8 mouse cellular contexts compared by ENCODE assay signal in genomic region chr2:128408718-128409117, GRCm38 (mm10).
DNase-seq lines count a peak whose midpoint lies in the region; ATAC-seq and TF ChIP-seq lines count a peak whose summit lies in the region.

No protein-coding gene starts in this region.

- H3K27ac ChIP-seq in heart, embryonic 11.5 days (ENCODE audit: low read depth, low read length): no peak overlapping the region
- H3K27ac ChIP-seq in embryonic facial prominence, embryonic 11.5 days (replicated peaks; ENCODE audit: low read depth, low read length): no peak overlapping the region
- no peak overlapping the region for H3K27ac ChIP-seq in lung, postnatal 0 days (ENCODE audit: low read length)
- H3K27ac ChIP-seq in thymus, adult 2 months (ENCODE audit: control insufficient read depth, insufficient read depth, low read length): no peak overlapping the region

- TF ChIP-seq CTCF in lung, postnatal 0 days (IDR thresholded peaks at IDR 0.05): peak; percentile 74
- no peak for TF ChIP-seq CTCF in thymus, adult 2 months (IDR thresholded peaks at IDR 0.05; ENCODE audit: borderline replicate concordance, control insufficient read depth, extremely low read depth, insufficient read depth, low read length, poor library complexity)

- H3K4me1 ChIP-seq in heart, embryonic 11.5 days (ENCODE audit: control insufficient read depth, insufficient read depth, low read length): peaks cover 9% of the 10 kb centered on the region
- H3K4me1 ChIP-seq in embryonic facial prominence, embryonic 11.5 days (ENCODE audit: control insufficient read depth, insufficient read depth, low read length): no peaks in the 10 kb centered on the region
- no peaks in the 10 kb centered on the region for H3K4me1 ChIP-seq in lung, postnatal 0 days (ENCODE audit: insufficient read depth, low read depth, low read length)
- H3K4me1 ChIP-seq in thymus, adult 2 months (replicated peaks; ENCODE audit: control insufficient read depth, insufficient read depth, low read length): peaks cover 18% of the 10 kb centered on the region

- DNase-seq in heart, adult 11 months: peak; percentile 94
- peak; percentile 18 to 62 for DNase-seq in spleen, adult 18-20 months
- DNase-seq in spleen, adult 12 weeks (ENCODE audit: low spot score): no peak
- peak; percentile 57 for DNase-seq in embryonic facial prominence, embryonic 11.5 days (ENCODE audit: low spot score)
- DNase-seq in lung, postnatal 0 days (ENCODE audit: low spot score): peak; percentile 64
- DNase-seq in thymus, adult 2 months: peak; percentile 66
- DNase-seq in left cerebral cortex, adult 11 months (ENCODE audit: low spot score): no peak

- 28% methylated on average over 6 of the region's 6 CpGs for WGBS in heart, embryonic 11.5 days (ENCODE audit: insufficient replicate concordance)
- 39% methylated on average over 6 of the region's 6 CpGs for WGBS in embryonic facial prominence, embryonic 11.5 days
- 39% methylated on average over 6 of the region's 6 CpGs for WGBS in lung, postnatal 0 days
- WGBS in thymus, adult 2 months: 80% methylated on average over 6 of the region's 6 CpGs

- no peak overlapping the region for H3K9ac ChIP-seq in heart, embryonic 11.5 days (ENCODE audit: low read depth, low read length)
- no peak overlapping the region for H3K9ac ChIP-seq in embryonic facial prominence, embryonic 11.5 days (replicated peaks; ENCODE audit: low read length)
- H3K9ac ChIP-seq in lung, postnatal 0 days (replicated peaks; ENCODE audit: low read depth): no peak overlapping the region

- ATAC-seq in heart, embryonic 11.5 days (replicated peaks; ENCODE audit: insufficient number of reproducible peaks, low FRiP score, low TSS enrichment): no peak
- ATAC-seq in embryonic facial prominence, embryonic 11.5 days (replicated peaks; ENCODE audit: insufficient number of reproducible peaks, low FRiP score, low TSS enrichment, low read depth): no peak
- ATAC-seq in lung, postnatal 0 days: peak; percentile 47; the same call in 1 of the 2 replicates

- H3K27me3 ChIP-seq in heart, embryonic 11.5 days (ENCODE audit: control insufficient read depth, insufficient read depth, low read length): no peaks in the 10 kb centered on the region
- H3K27me3 ChIP-seq in embryonic facial prominence, embryonic 11.5 days (ENCODE audit: control insufficient read depth, insufficient read depth, low read length): no peaks in the 10 kb centered on the region
- H3K27me3 ChIP-seq in lung, postnatal 0 days (replicated peaks; ENCODE audit: insufficient read depth, low read length): no peaks in the 10 kb centered on the region
- H3K27me3 ChIP-seq in thymus, adult 2 months (ENCODE audit: control insufficient read depth, insufficient read depth, low read length): no peaks in the 10 kb centered on the region

- no peak overlapping the region for H3K4me2 ChIP-seq in heart, embryonic 11.5 days
- H3K4me2 ChIP-seq in embryonic facial prominence, embryonic 11.5 days (ENCODE audit: low read depth, low read length): no peak overlapping the region
- H3K4me2 ChIP-seq in lung, postnatal 0 days (replicated peaks; ENCODE audit: low read depth, low read length): no peak overlapping the region

- H3K9me3 ChIP-seq in heart, embryonic 11.5 days (replicated peaks; ENCODE audit: control insufficient read depth, low read length): no peaks in the 10 kb centered on the region
- no peaks in the 10 kb centered on the region for H3K9me3 ChIP-seq in embryonic facial prominence, embryonic 11.5 days (replicated peaks; ENCODE audit: control insufficient read depth, low read length)
- no peaks in the 10 kb centered on the region for H3K9me3 ChIP-seq in lung, postnatal 0 days (ENCODE audit: low read length)

- H3K4me3 ChIP-seq in heart, embryonic 11.5 days (ENCODE audit: low read depth, low read length): no peak overlapping the region
- no peak overlapping the region for H3K4me3 ChIP-seq in embryonic facial prominence, embryonic 11.5 days (ENCODE audit: low read depth, low read length)
- no peak overlapping the region for H3K4me3 ChIP-seq in lung, postnatal 0 days (ENCODE audit: low read depth, low read length)
- no peak overlapping the region for H3K4me3 ChIP-seq in thymus, adult 2 months (ENCODE audit: control insufficient read depth, insufficient read depth, low read length)

- TF ChIP-seq POLR2A in thymus, adult 2 months (IDR thresholded peaks at IDR 0.05; ENCODE audit: control insufficient read depth, extremely low read depth, insufficient read depth, low read length, poor library complexity): no peak

- no peaks in the 10 kb centered on the region for H3K36me3 ChIP-seq in heart, embryonic 11.5 days (ENCODE audit: control insufficient read depth, insufficient read depth, low read length)
- no peaks in the 10 kb centered on the region for H3K36me3 ChIP-seq in embryonic facial prominence, embryonic 11.5 days (replicated peaks; ENCODE audit: control insufficient read depth, insufficient read depth, low read depth, low read length)
- no peaks in the 10 kb centered on the region for H3K36me3 ChIP-seq in lung, postnatal 0 days (ENCODE audit: insufficient read depth, low read length)
- no peaks in the 10 kb centered on the region for H3K36me3 ChIP-seq in thymus, adult 2 months (ENCODE audit: control insufficient read depth, insufficient read depth, low read length)

- no peak for TF ChIP-seq EP300 in lung, postnatal 0 days (IDR thresholded peaks at IDR 0.05)

Comparison
In these comparisons a context has a peak if more than half of its experiments do, and no peak if none do; other contexts are left out.
1. DNase-seq: peak in heart, adult 11 months (single experiment), spleen, adult 18-20 months (2 of 2), embryonic facial prominence, embryonic 11.5 days (single experiment), lung, postnatal 0 days (single experiment) and thymus, adult 2 months (single experiment); none in spleen, adult 12 weeks (single experiment) and left cerebral cortex, adult 11 months (single experiment).